Mouse (Mus musculus) cerebellum, adult 9-10 months (tissue): Measurements from ENCODE around the gene Lpin2.

ENCODE experiments used
- DNase-seq: peaks from one replicate; pipeline ENCODE4 v3.0.0; 2022

The Lpin2 gene

DNA sequence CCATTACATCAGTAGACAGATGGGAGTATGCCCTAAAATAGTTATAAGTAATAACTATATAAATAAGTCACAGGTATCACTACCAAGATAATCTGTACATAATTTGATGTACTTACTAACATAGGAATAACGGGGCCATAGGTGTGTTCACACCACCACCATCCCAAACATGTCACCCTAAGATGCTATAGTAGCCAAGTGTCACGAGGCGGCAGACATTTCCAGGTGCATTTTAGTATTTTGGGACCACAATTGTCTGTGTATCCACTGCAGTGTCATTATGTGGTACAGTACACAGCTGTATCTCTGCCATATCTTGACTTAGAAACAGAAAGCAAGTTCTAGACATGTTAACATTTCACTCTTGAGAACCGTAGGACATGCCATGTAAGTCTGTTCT is 50.9 kb downstream of the Lpin2 start:
- DNase-seq: no peak

DNA sequence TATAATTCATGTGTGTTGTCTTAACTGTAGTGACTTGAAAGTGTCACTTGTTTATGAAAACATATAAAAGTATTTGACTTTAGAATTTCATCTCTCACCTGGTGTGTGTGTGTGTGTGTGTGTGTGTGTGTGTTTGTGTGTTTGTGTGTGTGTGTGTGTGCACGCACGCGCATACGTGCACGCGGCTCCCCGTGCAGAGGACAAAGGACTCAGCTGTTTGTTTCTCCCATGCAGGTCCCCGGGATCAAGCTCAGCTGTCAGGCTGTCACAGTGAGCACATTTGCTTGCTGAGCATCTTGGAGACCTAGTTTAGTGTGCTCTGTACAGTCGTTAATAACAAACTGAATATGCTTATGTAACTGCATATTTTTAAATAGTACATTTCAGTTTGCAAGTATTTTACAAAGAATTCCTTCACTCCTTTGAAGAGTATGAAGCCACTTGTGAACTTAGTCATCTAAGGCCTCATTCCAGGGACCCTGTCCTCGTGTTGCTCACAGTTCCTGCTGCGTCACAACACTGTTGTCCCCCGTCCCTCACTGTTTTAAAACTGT is 51.8 kb downstream of the Lpin2 start:
- no peak for DNase-seq

DNA sequence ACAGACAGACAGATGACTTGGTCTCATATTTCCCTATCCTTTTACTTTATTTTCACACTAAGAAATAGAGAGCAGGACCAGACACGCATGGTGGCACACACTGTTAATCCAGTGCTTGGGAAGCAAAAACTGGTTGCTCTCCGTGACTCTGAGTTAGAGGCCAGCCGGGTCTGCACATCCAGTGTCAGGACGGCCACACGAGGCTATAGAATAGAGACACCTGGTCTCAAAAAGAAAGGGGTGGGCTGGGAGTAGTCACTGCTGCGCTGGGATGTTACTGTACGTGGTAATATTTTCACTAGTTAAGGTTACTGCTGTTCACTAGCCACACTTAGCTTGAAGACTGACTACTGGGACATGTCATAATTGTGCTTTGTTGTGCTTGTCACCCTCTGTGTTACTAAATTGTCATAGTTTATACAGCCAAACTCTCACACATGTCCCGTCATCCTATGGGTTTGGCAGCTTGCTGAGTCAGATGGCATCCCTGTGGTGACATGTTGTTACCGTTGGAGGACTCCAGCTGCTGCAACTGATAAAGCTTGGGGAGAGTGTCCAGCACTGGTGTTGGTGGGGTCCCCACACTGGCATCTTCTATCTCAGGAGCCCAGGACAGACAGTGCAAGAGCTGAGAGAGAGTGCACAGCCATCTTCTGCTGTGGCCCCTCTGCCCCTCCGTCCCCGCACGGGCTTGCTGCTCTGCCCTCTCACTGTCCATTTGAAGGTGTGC is 53.0 kb downstream of the Lpin2 start:
- DNase-seq: no peak

DNA sequence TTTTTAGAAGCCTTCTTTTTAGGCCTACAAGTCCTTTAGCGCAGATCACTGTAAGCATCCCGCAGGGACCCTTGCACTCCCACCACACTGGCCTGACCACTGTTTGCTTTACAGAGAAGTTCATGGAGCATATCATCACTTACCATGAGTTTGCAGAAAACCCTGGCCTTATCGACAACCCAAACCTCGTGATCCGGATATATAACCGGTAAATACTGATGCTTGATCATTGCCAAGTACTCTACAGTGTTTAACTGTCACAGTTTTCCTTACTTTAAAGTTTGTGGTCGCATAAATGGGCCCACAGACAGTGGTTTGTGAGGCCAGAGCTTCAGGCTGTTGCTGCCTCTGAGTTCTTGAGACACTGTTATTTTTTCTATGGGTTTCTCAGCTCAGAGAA is 56.1 kb downstream of the Lpin2 start:
- DNase-seq: no peak

DNA sequence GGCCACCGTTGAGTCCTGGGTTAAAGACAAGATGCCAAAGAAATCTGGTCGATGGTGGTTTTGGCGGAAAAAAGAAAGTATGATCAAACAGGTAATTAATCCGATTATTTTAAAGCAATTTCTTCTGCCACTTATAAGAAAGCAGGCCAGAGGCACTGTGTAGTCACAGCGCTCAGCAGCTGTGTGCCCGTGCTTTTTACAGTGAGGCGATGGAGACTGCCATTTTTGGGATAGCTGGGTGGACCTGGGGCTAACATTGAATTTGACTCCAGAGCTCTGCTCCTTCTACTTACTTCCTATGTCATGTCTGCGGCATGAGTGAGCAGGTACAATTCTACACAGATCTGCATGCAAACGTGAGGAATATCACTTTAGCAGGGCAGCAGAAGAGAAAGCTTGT is 58.5 kb downstream of the Lpin2 start:
- DNase-seq: no peak

DNA sequence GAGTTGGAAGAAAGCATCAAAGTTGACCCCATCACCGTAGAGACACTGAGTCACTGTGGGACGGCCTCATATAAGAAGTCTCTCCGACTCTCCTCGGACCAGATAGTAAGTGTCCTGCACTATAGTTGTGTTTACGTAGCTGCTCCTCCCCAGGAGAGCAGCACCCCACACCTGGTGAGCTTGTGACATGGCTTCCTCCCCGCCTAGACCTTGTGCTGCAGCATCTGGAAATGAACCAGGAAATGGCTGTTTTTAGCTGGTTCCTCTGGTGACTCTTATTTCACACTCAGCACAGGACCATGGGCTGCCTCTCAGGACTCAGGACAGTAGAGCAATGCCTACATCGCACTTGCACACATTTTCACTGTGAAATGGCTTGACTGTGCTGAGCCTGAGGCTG is 60.3 kb downstream of the Lpin2 start:
- no peak for DNase-seq

DNA sequence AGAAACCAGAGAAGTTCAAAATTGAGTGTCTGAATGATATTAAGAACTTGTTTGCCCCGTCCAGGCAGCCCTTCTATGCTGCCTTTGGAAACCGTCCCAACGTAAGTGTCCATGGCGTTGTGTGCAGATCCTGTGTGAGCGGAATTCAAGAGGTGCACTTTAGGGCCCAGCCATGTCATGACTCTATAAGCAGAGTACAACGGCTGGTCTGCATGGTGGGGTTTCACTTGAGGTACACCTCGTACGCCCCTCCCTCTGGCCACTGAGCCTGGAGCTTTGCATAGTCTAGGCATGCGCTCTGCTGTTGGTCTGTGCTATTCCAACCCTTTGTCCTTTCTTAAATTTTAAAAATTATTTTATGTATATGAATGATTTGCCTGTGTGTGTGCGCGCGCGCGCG is 62.8 kb downstream of the Lpin2 start:
- no peak for DNase-seq

DNA sequence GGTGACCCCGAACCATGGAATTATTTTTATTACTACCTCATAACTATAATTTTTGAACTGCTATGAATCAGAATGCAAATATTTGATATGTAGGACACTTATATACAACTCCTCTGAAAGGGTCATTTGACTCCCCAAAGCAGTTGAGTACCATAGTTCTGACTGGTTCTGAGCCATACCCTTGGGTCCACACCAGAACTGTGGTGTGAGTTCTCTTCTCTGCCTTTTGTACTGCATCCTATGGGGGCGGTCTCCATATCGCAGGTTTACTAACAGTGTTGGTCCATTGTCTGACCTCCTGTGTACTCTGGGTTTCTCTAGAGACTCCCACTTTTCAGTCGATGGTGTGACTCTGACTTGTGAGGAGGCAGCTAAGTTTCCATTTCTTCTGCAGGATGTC is 63.7 kb downstream of the Lpin2 start:
- DNase-seq: no peak

DNA sequence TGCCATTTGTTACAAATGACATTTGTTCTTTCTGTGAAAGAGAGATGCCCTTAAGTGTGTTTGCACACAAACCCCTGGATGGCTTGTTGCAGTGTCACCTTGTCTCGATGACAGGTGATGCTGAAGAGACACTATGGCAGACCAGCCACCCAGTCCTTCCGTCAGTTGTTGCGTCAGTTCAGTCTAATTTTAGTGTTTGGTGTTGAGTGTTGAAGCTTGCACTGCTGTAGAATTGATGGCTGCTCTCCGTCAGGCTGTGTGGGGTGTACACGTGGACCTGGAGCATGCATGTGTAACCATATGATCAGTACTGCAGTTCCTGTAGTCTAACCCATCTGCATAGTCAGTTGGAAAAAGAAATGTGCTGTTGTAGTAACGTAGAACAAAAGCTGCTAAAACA is 66.6 kb downstream of the Lpin2 start:
- DNase-seq: no peak

DNA sequence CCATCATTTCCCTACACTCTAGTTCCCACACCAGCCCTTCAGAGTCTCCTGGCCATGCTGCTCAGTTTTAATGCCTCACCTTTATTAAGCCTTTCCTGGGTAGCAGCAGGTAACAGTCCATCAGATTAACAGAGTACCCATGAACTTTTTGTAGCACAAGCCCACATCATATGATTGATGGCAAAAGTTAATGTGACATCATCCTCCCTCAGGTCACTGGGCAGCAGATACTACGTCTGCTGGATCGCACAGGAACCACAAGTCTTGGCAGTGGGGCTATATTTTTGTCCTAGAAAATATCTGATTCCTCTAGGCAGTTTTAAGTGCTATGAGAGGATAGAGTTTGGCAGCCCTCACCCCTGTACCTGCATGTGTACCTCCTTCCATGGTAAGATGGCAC is 67.7 kb downstream of the Lpin2 start:
- no peak for DNase-seq

DNA sequence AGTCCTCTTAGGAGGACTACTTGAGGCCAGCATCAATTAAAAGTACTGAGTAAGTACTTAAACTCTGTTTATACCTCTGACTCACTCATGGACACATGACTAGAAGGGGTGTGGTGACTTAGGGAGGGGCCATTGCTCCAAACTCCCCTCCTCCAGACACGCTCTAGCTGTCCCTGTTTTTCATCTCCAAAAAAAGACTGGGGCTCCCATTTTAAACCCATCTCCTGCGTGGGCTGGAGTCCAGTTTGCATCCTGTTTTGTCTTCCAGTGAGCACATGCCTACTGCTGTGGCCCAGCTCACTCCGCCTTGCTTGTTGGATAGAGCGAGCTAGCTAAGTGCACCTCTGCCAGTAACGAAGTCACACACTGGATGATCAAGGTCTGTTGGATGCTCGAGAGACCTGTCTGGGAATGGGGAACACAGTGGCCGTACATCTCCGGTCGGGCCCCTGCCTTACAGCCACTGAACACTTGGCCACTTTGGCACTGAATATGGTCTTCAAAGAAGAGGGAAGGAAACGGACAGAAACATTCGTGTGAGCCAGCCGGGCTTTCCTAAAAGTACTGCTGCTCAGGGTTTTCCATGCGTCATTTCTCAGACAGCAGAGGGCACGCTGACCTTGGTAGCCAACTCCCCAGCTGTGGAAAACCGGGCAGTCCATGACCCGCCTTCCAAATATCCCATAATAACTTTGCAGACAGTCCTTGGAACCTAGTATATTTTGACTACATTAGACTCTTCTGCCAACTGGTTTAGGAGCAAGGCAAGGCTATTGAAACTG is 68.7 kb downstream of the Lpin2 start:
- no peak for DNase-seq

DNA sequence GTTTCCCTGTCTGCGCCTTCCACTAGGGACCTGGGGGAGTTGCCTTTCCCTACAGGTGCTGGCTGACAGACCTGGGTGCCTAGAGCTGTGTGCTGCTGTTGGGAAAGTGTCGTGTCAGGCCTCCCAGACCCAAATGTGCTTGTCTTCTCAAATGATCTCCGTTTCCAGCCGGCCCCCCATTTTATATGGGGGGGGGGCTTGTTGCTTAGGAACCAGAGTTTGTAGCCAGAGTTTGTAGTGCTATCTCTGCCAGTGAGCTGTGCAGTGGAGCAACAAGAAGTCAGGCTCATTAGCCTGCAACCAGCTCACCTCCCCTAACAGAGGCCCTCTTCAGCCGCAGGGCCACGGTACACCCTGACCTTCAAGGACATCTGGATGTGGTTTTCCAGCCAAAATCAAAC is 69.2 kb downstream of the Lpin2 start:
- no peak for DNase-seq

DNA sequence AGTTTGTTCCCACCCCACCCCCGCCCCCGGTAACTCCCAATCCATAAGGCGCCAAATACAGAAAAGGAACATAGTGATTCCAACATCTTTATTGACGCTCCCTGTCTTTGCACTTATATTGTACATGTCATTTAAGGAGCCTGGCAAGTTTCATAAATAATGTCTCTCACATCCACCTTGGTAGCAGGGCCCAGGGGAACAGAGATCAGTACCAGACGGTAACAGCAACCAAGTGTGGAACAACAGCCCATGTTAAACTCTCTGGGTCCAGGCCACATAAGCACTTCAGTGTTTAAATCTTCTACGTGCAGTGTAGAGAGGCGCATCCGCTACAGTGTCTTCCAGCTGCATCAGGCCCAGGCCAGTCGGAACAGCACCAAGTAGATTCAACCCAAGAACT is 69.7 kb downstream of the Lpin2 start:
- no peak for DNase-seq

DNA sequence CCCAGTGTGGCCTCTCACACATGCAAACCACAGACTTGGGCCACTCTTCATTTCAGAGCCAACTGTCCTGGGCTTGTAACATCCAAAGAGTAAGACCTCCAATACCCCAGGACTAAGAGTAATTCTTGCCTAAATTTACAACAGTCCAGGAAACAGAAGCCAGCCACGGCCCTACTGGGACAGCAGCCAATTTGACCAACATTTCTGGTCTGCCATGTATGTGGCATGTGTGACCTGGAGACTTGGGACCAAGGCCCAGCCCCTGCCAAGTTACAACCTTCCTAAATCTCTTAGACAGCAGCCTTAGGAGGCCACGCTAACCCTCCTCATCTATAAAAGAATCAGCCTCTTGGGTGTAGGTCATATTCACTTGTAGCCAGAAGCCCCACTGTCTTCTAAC is 71.0 kb downstream of the Lpin2 start:
- DNase-seq: no peak

DNA sequence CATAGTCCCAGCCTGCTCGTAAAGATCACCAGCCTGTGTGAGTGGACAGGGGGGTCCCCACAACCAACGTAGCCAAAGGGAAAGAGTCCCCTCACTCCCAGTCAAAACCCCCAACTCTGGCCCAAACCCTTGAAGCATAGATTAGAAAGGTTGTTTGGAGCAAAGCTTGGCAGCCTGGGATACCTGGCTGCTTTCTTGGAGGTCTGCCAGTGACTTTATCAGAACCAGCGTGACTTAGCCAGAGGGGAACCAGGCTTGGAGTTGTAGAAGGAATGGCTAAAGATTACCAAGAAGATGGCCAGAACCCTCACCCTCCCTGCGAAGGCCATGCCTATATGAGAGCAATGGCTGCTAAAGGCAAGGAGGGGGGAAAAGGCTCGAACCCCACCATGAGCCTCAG is 71.7 kb downstream of the Lpin2 start:
- no peak for DNase-seq

DNA sequence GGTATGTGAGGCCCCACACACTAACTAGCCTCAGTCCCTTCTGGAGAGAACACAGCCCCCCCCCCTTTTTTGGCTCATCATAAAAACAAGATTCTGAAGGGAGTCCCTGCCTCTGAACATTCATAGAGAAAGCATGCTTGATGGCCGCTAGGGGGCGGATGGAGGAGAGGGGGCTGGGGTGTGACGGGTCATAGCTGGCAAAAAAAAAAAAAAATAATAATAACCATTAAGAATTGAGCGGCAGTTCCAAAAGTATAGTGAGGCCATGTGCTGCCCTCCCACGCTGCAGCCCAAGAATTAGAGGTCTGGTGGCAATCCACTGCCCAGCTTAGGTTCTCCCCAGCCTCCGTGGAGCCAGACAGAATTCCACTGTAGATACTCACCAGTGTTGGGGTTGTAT is 72.4 kb downstream of the Lpin2 start:
- DNase-seq: no peak

DNA sequence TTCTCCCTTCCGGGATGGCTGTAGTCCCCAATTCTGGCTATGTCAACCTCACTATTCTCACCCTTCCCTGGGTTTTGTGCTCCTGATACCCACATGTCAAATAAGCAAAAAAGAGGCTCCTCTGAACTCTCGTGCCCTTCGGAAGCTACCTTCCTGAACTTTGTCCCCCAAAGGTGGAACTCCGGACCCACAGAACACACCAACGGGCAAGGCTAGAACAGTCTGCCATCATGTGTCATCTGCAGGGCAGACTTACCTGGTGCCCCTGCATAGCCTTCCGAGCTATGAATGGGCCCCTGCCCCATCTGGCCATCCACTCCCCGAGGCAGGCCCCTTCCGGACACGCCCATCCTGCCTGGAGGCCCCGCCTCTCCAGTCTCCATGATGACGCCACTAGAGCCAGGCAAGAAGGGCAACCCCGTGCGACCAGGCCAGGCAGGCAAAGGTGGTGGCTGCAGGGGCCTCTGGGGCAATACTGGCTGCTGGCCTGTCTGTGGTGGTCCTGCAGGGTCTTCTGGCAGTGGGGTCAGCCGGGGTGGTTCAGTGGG is 73.8 kb downstream of the Lpin2 start:
- DNase-seq: no peak

DNA sequence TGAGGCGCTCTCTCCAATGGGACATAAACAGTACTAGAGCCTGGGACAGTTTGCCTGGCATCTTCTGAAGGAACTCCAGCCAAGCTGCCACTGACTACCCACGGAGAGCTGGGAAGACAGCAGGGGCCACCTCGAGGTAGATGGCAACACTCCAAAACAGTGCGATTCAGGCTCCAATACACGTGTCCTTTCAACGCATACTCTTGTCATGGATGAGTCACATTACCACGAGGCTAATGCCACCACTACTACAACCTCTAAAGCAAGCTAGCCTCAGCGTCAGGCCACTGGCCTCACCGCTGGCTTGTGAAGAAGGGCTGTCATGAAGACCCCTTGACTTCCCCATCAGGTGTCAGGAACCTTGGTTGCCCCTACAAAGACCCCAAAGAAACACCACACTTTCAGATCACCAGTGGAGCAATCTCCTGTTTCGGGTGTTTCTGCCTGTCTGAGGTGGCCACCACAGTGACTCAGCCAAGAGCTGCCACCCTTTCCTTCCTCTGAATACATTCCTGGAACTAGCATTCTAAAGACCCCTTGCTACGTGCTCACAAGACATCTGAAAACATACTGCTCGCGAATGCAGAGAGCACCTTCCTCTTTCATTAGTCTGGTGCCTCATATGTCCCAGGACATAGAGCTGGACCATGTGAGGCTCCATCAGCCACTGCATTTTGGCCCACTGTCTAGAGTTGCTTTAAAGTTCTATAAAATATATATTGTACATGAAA is 74.6 kb downstream of the Lpin2 start:
- no peak for DNase-seq

DNA sequence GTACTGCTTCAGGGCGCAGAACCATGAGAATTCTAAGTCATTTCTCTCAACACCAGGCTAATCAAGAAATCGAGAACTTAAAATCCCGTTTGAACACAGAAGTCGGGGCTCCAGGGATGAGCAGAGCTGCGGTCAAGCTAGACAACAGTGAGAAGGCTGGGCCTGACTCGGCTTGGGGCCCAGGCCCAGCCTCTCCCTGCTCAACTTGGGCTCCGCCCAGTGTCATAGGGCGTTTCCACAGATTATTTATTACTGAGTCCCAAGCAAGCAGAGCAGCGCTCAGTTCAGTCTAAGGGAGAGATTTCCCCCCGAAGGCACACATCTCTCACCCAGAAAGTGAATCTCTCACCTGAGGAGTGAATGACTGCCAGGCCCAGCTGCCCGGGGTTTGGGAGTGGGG is 77.4 kb downstream of the Lpin2 start:
- no peak for DNase-seq

DNA sequence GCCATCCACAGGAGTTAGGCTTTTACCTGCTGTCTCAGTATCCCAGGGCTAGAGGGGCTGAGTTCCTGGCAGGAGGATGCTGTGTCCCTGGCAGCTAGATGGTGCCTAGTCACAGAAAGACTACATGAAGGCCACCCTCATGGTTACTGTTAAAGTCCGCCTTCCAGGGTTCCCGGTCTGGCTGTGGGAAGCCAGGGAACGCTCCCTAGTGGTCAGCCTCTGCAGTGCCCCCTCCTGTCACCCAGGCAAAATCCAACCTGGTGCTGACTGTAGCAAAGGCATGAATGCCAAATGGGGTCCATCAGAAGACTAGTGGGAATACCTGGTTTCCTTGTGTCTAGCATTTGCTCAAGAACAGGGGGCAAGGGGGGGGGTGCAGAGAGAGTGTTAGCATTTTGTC is 78.3 kb downstream of the Lpin2 start:
- no peak for DNase-seq

DNA sequence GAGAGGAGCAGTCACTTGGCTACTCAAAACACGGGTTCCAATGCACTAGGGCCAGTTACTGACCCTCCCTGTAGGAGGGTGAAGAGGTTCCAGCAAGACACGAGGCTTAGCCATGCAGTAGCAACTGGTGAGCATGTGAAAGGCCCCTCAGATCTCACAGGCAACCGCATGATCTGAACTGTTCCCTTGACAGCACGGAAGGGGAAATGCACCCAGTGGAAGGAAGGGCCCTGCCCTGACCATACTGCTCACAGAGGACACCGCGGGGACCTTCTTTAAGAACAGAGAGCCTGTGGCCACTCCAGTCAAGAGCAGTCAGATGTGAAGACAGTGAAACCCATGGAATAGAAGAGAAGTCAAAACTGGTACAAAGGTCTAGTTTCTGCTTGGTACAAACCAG is 80.8 kb downstream of the Lpin2 start:
- DNase-seq: no peak

DNA sequence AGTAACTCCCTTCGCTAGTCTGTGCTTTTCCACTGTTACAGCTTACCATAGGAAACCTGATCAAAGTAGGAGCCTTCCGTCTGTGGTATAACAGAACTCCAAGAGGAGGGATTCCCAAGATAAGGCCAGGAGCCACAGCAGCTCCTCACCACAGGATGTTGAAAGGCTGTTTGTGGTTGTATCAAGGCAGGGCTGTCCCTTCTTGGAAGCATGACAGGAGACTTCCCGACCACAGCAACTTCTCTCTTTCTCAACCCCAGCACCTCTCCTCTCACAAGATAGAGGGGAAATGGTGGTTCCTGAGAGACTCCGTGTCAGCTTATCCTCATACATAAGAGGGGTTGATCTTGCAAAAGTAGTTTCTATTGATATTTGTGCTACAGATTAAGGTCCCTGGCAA is 82.4 kb downstream of the Lpin2 start:
- DNase-seq: no peak

DNA sequence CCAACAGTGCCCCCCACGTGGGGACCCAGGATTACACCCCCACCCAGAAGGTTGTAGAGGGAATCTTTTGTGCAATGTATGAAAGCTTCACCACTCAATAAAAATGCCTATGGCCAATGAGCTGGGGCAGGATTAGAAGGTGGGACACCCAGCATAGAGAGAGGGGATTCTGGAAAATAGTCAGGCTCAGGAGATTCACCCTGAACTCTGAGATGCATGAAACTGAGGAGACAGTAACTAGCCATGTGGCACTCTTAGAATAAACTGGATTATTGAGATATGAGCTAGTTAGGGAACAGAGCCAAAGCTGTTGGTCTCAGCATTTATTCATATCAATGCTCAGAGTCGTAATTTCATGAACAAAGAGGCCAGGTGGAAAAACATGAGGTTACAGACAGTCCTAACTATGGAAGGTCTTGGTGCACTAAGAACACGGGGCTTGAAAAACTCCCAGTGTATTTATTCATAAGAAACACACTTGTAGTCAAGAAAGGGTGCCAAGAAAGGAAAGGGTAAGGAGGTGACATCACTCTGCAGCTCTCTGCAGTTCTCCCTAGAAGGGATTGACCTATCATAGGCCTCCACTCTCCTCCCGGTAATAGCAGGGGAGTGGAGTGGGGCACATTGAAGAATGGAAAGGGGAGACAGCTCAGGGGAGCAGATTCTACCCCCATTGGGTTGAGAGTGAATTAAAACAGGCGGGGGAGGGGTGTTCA is 83.1 kb downstream of the Lpin2 start:
- DNase-seq: no peak
